Mouse (Mus musculus) heart, postnatal 0 days (tissue): ENCODE data around the gene Rbm39.

ENCODE experiments used
- CTCF ChIP-seq: IDR thresholded peaks from 2 replicates; pipeline ENCODE4 v1.5.1; 2016; ENCODE audit warnings: antibody characterized with exemption, control low read depth, low read depth
- EP300 ChIP-seq: IDR thresholded peaks from 2 replicates; pipeline ENCODE4 v1.6.1; 2016; ENCODE audit warnings: antibody characterized with exemption, low read depth

GRCm38 (mm10) chr2:156143367-156143766 is 36.7 kb downstream of the Rbm39 start:
- TF ChIP-seq CTCF (no peak), EP300 (no peak)
